Mouse (Mus musculus) embryo, embryonic 10.5 days (tissue): ENCODE data around the gene Ccdc155.

Source experiments
- DNase-seq: peaks from one replicate; pipeline ENCODE4 v3.0.0-alpha.2; 2015; ENCODE audit warnings: low spot score

Ccdc155 gene

GRCm38 (mm10) chr7:45226421-45226820 is 21.7 kb upstream of the Ccdc155 start:
- no peak for DNase-seq

GRCm38 (mm10) chr7:45224826-45225225 is 20.1 kb upstream of the Ccdc155 start:
- no peak for DNase-seq

- DNase-seq: no peak
These were observed 17.0 kb upstream of the Ccdc155 start for GRCm38 (mm10) chr7:45221680-45222079.

- DNase-seq: peak; percentile 95
These were observed 11.9 kb upstream of the Ccdc155 start for GRCm38 (mm10) chr7:45216442-45217183.

GRCm38 (mm10) chr7:45215673-45216441 is 11.2 kb upstream of the Ccdc155 start, which contains the start of gene Tead2:
Gene Tead2, plus strand, starts transcription at chr7:45215753.
- DNase-seq: peak; percentile 84

- no peak for DNase-seq
These were observed 9.0 kb upstream of the Ccdc155 start for GRCm38 (mm10) chr7:45213708-45214107.

- no peak for DNase-seq
These were observed 7.7 kb upstream of the Ccdc155 start for GRCm38 (mm10) chr7:45212356-45212755.

GRCm38 (mm10) chr7:45211851-45212251 is 7.2 kb upstream of the Ccdc155 start, which contains the start of gene Dkkl1:
Gene Dkkl1, minus strand, starts transcription at chr7:45212147.
- no peak for DNase-seq

GRCm38 (mm10) chr7:45211070-45211469 is 6.4 kb upstream of the Ccdc155 start:
- DNase-seq: no peak

GRCm38 (mm10) chr7:45208260-45208659 is 3.6 kb upstream of the Ccdc155 start:
- DNase-seq: no peak

GRCm38 (mm10) chr7:45202654-45203053 is 2.0 kb downstream of the Ccdc155 start:
- no peak for DNase-seq

- DNase-seq: no peak
These were observed 5.7 kb downstream of the Ccdc155 start for GRCm38 (mm10) chr7:45198961-45199360.

- peak; percentile 82 for DNase-seq
These were observed 6.3 kb downstream of the Ccdc155 start for GRCm38 (mm10) chr7:45198435-45198834.

- no peak for DNase-seq
These were observed 7.7 kb downstream of the Ccdc155 start for GRCm38 (mm10) chr7:45196994-45197393.

GRCm38 (mm10) chr7:45196176-45196535 is 8.5 kb downstream of the Ccdc155 start:
- DNase-seq: no peak

- DNase-seq: no peak
These were observed 9.1 kb downstream of the Ccdc155 start for GRCm38 (mm10) chr7:45195341-45196175.

GRCm38 (mm10) chr7:45193871-45194785 is 10.6 kb downstream of the Ccdc155 start:
- DNase-seq: no peak

- DNase-seq: no peak
These were observed 11.3 kb downstream of the Ccdc155 start for GRCm38 (mm10) chr7:45193406-45193805.

- DNase-seq: no peak
These were observed 11.9 kb downstream of the Ccdc155 start for GRCm38 (mm10) chr7:45192585-45193310.

- peak; percentile 72 for DNase-seq
These were observed 12.8 kb downstream of the Ccdc155 start for GRCm38 (mm10) chr7:45191803-45192363.
